Mouse (Mus musculus) erythroblast, adult 5-6 weeks (primary cell): ENCODE measurements at regions not wholly inside any gene's neighbourhood (a gene's known extent, or its start where the extent isn't known, plus 50 kb on each side); places are given as distances from the start of the nearest gene placed in this dataset.

Experiments
- ATAC-seq: replicated peaks from 2 replicates; pipeline ENCODE4 v1.8.0; 2016; ENCODE audit warnings: moderate number of reproducible peaks, mild to moderate bottlenecking, moderate TSS enrichment, inconsistent platforms; ENCODE audit not compliant: poor library complexity, low FRiP score, severe bottlenecking

DNA sequence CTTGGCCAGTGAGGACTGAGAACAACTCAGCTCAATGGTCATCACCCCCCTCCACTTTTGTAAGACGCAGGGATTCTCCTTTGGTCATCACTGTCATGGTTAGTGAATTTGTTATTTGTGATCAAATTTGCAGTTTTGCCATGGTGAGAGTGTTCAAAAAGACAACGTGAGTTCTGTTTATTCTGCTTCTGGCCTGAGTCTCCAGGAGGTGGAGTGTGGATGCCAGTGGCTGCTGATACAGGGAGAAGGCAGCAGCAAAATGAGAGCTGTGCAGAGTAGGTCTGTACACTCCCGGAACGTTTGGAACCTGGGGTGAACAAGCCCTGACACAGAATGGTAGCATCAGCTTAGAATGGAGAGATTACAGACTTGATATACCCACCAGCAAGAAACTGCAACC, 229.1 kb downstream of the Btg1 start:
- ATAC-seq, result no peak

DNA sequence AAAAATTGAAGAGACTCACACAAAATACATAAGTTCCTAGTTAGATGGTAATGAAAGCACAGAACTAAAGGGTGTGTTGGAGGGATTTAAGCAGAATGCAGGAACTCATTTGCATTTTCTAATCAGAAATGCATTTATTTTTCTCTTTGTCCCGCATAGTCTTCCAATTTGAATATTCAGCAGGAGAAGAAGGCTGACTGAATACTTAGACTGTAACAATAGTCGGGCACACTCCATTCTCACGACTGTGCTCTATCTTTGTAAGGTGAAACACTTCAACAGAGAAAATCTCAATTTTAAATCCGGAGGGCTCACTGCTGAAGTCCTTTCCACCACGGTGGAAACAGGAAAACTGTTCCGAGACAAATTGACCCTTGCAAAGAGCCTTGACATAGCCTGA, 230.2 kb downstream of the Btg1 start:
- ATAC-seq, result no peak

DNA sequence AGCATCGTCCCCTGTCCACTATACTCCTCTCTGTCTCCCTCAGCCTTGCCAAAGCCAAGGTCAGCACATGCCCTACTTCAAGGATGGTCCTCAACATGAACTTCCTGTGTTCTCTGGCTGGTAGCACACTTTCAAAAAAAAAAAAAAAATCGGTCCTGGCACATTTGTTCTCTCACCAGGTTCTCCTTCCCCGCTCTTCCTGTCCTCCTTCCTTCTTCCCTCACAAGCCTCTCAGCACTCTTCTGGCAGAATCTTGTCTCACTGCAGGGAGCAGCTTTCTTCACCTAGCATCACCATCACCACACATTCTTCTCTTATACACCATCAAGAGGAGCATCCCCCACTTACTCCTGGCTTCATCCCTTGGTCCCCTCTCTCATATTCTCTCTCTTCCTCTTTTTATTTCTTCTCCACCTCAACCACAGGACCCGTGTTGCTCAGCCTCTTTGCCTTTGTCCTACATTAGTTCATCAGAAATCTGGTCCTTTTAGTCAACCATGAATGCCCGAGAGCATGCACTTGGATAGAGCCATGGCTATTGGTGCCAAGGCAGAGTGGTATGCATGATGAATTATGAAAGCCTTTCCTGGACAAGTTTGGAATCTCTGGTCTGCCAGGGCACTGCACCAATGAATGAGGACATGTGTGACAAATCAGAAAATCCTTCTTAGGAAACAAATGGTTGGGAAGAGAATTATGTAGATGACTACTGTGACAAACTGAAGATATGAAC, 230.8 kb downstream of the Btg1 start:
- ATAC-seq, result no peak

DNA sequence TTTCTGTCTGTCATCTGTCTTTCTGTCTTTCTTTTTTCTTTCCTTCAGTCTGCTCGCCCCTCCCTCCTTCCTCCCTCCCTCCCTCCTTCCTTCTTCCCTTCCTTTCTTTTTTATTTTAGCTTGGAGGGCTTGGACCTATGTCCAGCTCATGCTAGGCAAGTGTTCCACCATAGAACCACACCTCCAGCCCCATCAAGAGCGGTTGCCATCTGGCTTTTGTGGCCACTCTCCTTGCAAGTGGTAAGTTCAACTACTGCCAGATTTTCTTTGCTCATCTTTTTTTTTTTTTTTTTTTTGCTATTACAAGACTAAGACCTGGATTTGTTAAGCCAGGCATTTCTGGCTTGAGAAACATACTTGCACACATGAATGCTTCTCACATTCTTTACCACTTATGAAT, 231.7 kb downstream of the Btg1 start:
- no peak for ATAC-seq

DNA sequence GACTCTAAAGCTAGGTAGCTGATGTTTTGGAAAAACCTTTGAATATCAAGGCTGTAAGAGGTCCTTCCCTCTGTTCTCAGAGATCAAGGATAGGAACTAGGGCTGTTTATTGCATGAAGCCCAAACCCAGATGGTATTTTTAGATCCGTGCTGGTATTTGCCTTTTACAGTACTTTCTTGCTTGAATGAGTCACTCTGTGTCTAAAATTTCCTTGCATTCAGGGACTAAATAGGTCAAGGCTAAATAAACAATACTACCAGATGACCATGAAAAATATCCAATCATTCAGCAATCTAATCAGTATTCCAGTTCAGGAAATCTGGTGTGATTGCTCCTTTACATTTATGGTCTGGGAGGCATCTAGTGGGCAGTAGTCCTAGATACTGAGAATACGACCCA, 243.6 kb downstream of the Btg1 start:
- no peak for ATAC-seq

DNA sequence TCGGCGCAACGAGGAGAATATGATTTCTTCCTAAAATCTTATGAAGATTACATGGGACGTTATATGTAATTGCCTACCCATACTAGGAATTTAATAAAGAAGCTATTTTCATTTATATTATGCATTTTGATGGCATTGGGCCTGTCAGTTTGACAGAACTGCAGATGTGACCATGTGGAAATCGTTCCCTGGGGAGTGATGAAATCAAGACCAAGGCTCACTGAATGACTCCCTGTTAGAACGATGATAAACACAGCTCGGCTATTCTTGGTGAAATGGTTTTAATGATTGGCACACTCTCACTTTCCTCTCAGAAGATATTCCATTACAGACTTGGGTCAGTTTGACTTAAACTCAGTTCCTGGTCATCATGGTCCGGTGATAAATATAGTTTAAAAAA, 246.4 kb downstream of the Btg1 start:
- ATAC-seq, result no peak

DNA sequence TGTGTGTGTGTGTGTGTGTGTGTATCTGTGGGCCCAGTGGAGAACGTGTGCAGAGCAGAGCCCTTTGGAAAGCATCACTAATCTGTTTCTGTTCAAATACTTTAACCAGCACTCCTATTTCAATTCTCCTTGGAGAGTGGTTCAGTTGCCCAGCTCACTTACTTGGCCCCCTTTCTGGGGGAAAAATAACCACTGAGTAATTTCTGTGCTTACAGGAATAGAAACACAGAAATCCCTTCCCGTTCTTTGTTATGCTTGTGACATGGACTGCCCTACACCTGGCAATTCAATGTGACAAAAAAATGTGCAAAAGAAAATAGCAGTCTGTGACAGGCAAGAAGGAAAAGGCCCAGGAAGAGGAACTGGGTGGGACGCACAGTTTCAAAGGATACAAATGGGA, 249.7 kb downstream of the Btg1 start:
- no peak for ATAC-seq

DNA sequence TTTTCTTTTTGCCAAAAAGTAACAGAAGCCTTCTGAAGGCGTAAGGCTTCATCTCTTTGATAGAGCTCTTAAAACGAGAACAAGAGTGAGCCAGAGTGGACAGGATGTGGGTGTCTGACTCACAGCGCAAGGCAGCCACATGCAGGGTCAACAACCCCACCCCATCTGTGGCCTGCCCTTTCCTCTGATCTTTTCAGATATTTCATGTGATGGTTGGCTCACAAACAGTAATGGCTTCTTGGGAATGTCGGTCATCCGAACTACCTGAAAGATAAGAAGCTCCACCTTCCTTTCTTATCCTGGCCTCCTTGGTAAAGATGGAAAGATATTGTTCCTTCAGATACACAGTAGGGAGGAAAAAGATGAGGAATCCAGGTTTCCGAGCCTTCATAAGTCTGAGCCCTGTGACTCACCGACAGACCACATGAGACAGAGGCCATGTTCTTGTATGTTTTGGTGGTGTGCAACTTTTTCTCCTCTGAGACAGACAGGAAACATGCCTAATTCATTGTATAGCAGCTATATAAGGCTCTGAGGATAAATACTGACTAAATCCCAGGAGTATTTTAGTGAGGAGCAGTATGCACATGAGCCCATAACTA, 254.9 kb downstream of the Btg1 start:
- ATAC-seq, result no peak

DNA sequence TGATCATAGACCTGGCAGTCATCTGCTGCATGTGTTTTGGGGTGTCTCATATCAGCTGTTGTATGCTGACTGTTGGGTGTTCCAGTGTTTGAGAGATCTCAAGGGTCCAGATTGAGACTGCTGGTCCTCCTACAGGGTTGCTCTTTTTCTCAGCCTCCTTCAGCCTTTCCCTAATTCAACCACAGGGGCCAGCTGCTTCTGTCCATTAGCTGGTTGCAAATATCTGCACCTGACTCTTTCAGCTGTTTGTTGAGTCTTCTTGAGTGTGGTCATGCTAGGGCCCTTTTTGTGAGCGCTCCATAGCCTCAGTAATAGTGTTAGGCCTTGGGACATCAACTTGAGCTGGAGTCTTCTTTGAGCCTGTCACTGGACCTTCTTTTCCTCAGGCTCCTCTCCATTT, 257.8 kb downstream of the Btg1 start:
- no peak for ATAC-seq

DNA sequence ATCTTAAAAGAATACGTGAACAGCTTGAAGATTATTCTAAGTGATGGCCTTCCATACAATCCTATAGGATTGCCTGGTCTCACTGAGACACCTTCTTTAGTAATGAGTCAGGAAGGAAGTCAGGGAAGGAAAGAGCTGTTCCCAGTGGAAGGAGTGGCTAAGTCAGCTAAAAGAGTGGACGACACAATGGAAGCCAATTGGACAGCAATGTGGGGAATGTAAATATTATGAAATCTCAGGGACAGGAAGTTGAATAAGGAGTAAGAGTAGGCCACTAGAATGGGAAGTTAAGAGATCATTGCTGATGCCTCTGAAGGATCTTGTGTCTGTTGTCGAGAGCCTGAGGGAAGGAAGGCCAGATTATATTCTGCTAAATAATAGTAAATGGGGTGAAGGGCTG, 258.9 kb downstream of the Btg1 start:
- no peak for ATAC-seq

DNA sequence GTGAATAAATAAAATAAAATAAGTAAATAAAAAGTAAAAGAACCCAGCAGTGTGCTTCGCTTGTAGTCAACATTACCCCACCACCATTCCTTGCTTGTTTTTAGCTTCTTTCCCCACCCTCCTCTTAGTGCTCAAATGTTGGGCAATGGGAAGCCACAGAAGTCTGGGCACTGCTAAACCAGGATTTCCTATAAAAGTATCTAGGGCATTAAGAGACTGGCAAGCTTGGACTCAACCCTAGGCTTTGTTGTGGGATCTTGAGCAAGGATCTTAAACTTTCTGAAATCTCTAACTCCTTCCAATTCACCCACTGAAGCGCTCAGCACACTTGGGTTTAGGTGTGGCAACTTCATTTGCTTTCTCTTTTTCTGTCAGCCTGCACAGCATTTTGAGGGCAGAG, 262.6 kb downstream of the Btg1 start:
- ATAC-seq, result no peak

DNA sequence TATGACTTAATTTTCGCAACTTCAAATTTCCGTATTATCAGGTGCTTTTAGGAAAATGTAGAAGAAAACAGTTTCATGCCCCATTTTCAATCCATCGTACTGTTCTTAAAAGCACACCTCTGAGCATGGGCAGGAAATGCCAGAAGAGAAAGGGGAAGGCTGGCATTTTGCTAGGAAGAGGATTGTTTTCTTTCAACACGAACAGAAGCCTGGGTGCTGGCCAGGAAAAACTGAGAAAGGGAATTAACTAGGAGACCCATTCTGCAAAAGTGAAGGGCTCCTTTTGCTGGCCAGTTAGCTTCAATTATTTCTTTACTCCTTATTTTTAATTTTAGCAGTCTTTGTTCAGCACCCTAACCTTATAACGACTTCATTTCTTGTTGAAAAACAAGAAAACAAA, 264.0 kb downstream of the Btg1 start:
- no peak for ATAC-seq

DNA sequence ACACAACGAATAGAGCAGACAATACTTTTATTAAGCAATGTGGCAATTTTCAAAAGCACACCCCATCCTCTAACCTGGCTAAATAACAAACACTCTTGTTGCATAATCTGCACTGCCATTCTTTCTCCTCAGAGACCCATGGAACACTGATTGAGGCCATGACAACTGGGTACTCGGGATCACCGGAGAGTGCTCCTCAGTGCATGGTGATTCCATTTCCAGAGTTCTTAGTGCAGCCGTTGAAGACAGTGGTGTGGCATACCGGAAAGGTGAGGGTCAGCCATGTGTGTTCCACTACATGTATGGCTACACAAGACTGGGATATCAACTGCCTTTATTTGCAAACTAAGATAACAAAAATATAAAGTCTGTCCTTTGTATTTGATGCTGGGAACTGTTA, 264.4 kb downstream of the Btg1 start:
- ATAC-seq, result no peak

DNA sequence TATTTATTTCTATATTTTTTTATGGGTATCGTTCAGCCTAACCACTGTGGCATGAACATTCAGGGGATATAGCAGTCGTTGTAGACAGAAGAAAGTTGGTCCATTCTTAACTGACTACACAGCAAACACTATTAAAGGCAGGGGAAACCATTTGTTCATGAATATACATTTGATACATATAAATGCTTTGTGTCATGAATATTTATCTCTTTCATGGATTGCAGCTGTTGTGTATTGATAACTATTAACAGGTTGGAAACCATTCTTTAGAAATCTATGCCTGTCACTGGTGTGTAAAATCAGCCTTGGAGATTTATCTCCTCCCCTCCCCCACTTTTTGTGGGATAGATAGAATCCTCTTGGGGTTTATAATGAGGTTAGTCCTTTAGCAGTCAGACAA, 264.9 kb downstream of the Btg1 start:
- no peak for ATAC-seq

DNA sequence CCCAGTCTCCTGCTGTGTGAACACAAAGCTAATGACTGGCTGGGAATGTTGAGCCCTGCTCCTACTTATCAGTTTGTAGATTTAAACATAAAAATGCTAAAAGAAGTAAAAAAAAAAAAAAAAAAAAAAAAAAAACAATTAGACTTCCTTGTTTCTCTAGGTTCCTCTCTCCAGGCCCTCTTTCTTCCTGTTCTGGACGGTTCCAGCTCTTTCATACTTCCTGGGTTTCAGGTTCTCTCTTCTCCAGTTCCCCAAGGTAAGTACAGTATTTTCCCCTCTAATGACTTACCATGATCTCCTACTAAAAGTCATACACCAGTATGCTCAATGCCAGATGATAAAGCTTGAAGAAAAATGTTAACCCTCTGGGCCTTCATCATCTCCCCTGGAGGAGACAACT, 284.3 kb downstream of the Btg1 start:
- no peak for ATAC-seq

DNA sequence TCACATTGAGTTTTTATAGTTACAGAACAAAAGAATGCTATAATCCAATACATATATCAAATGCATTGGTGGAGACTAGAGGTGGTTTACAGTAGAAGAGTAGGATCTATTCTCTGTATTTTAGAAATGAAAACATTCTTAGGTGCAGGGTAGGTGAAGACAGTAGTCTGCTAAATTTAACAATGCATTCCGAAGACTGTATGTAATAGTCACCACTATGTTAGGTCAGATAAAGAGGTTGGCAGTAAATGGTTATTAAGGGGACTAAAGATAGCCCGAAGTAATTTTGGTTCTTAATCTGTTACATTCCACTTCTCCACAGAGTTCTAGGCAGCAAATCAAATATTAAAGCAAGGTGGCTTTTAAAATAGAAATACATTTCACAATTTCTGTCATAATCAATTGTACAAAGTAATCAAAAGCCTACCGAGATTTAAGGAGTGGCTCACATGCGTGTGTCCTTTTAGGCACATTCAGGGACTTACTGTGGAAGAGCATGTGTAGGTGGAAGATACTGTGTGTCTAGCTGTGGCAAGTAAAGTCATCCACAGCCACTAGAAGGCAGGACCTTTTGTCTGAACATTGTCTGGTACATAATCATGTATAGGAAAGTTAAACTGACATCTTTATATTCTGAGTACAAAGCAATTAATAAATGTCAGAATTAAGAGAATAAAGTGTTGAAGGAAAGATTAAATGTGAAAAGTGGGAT, 288.4 kb downstream of the Btg1 start:
- no peak for ATAC-seq

DNA sequence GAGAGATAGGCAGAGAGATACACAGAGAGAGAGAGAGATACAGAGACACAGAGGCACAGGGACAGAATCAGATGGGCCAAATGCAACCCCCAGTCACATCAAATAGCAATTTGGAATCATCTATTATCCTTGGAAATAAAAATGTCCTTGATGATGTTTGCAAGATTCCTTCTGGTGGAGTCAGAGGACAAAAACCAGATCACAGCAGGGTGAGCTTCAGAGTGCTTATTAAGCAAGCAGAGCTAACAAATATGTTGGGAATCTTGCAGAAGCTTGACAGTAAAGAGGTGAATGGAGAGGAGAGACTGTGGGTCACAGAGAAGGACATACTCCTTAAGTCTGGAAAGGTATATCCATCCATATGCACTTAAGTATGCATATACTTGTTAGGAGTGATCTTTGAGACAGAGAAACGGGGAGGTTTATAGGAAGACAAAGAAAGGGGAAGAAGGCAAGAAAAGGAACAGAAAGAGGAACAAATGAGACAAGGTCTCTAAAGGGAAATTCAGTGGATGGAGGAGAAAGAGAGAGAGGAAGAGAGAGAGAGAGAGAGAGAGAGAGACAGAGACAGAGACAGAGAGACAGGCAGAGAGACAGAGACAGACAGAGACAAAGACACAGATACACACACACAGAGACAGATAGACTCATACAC, 293.0 kb downstream of the Btg1 start:
- ATAC-seq, result no peak

DNA sequence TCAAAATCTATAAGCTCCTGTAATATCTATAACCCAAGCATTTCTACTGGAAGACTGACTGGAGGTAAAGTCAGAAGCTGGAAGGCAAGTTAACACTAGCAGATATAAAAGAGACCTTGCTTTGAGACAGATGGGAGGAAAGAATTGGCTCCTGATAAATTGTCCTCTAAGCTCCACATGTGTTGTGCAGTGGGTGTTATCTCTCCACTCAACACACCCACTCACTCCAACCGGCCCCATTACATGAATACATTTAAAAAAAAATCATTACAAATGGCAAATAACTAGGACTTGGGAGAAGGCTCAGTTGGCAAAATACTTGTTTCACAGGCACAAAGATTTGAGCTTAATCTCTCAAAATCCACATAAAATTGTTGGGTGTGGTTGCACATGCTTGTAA, 304.4 kb downstream of the Btg1 start:
- no peak for ATAC-seq

DNA sequence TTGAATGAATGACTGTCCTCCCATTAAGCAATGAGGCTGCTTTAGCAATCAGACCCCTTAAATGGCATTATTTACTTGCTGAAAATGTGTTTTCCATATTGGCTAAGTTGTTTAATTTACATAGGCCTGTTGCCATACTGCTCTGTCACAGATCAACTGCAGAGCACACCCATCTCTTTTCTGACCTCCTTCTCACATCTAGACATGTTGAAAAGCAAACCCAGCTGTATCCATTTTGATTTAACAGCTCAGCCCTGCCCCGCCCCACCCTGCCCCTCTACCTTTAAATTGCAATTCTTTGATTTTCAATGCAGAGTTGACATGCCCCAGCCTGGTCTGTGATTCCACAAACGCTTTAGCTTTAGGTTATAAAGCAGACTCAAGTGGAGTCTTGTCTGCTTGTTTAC, 307.5 kb downstream of the Btg1 start:
- ATAC-seq, result no peak

DNA sequence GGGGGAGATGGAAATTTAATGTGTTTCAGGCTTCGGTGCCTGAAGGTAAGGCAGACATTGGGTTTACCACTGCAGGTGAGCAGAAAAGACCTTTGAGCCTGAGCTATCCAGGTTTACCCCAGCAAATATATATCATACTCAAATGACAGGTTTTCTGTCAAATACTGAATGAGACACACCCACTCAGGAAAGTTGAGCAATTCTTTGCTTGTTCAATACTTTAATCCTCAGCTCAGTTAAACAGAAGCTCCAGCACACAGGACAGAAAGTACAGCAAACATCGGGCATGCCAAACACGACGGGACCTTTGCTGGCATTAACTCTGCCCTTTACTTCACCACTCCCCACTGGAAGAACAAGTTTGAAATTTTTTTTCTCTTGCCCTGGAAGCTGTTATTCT, 307.9 kb downstream of the Btg1 start:
- no peak for ATAC-seq

DNA sequence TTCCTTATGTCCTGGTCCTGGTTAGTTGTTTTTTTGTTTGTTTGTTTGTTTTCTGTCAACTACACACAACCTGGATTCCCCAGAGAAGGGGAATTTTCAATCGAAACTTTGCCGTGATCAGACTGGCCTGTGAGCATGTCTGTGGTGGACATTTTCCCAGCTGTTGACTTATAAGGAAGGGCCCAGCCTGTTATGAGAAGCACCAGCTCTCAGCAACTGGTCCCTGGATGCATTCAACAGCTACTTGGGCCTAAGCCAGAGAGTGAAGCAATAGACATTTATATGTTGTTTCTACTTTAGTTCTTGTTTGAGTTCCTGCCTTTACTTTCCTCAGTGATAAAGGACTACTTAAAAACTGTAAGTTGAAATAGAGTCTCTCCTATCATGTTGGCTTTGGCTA, 309.0 kb downstream of the Btg1 start:
- no peak for ATAC-seq
